Mouse (Mus musculus): ENCODE measurements at regions not wholly inside any gene's neighbourhood (a gene's known extent, or its start where the extent isn't known, plus 50 kb on each side); places are given as distances from the start of the nearest gene placed in this dataset.

GRCm38 (mm10) chr4:81963112-81963511 lies 520.5 kb upstream of the Mpdz start:
- no peaks in the 10 kb centered on the region for H3K27me3 ChIP-seq
- H3K4me3 ChIP-seq, result no peak overlapping the region
- no peaks in the 10 kb centered on the region for H3K9me3 ChIP-seq (replicated peaks)
- H3K36me3 ChIP-seq, result no peaks in the 10 kb centered on the region
- no peak overlapping the region for H3K27ac ChIP-seq
- no peak for ATAC-seq (replicated peaks; ENCODE audit: insufficient number of reproducible peaks, insufficient read depth, low FRiP score, low read depth)
- WGBS, result 69% methylated on average over 10 of the region's 10 CpGs
- no peaks in the 10 kb centered on the region for H3K4me1 ChIP-seq (replicated peaks)
- H3K4me2 ChIP-seq, result no peak overlapping the region
- no peak overlapping the region for H3K9ac ChIP-seq

- no peaks in the 10 kb centered on the region for H3K4me1 ChIP-seq (replicated peaks)
- H3K27ac ChIP-seq, result no peak overlapping the region
- no peaks in the 10 kb centered on the region for H3K36me3 ChIP-seq
- H3K9me3 ChIP-seq (replicated peaks), result no peaks in the 10 kb centered on the region
- H3K4me2 ChIP-seq, result no peak overlapping the region
- H3K4me3 ChIP-seq, result no peak overlapping the region
- H3K9ac ChIP-seq, result no peak overlapping the region
- 67% methylated on average over 5 of the region's 5 CpGs for WGBS
- H3K27me3 ChIP-seq, result no peaks in the 10 kb centered on the region
- no peak for ATAC-seq (replicated peaks; ENCODE audit: insufficient number of reproducible peaks, insufficient read depth, low FRiP score, low read depth)
Observed at GRCm38 (mm10) chr4:81962586-81962985, 520.0 kb upstream of the Mpdz start.

- Histone ChIP-seq H3K9ac (no peak overlapping the region), H3K4me3 (no peak overlapping the region), H3K4me1 (replicated peaks) (peaks cover 7% of the 10 kb centered on the region), H3K27me3 (no peaks in the 10 kb centered on the region), H3K36me3 (no peaks in the 10 kb centered on the region), H3K27ac (no peak overlapping the region), H3K4me2 (no peak overlapping the region), H3K9me3 (replicated peaks) (no peaks in the 10 kb centered on the region)
- ATAC-seq (replicated peaks; ENCODE audit: insufficient number of reproducible peaks, insufficient read depth, low FRiP score, low read depth), result no peak
- WGBS, result 78% methylated on average over 16 of the region's 16 CpGs
Observed at GRCm38 (mm10) chr4:81960552-81961534, 518.2 kb upstream of the Mpdz start.

- Histone ChIP-seq H3K9me3 (replicated peaks) (no peaks in the 10 kb centered on the region), H3K9ac (no peak overlapping the region), H3K4me1 (replicated peaks) (peaks cover 7% of the 10 kb centered on the region), H3K4me2 (no peak overlapping the region), H3K4me3 (no peak overlapping the region), H3K27me3 (no peaks in the 10 kb centered on the region), H3K36me3 (no peaks in the 10 kb centered on the region), H3K27ac (peak overlapping the region; percentile 47; the same call in 1 of the 2 replicates)
- WGBS, result 38% methylated on average over 6 of the region's 6 CpGs
- ATAC-seq (replicated peaks; ENCODE audit: insufficient number of reproducible peaks, insufficient read depth, low FRiP score, low read depth), result no peak
Observed at GRCm38 (mm10) chr4:81956926-81957694, 514.5 kb upstream of the Mpdz start.

- no peak overlapping the region for H3K9ac ChIP-seq
- H3K36me3 ChIP-seq, result no peaks in the 10 kb centered on the region
- ATAC-seq (replicated peaks; ENCODE audit: insufficient number of reproducible peaks, insufficient read depth, low FRiP score, low read depth), result no peak
- H3K4me1 ChIP-seq (replicated peaks), result peaks cover 7% of the 10 kb centered on the region
- WGBS, result 55% methylated on average over 4 of the region's 4 CpGs
- H3K9me3 ChIP-seq (replicated peaks), result no peaks in the 10 kb centered on the region
- H3K27ac ChIP-seq, result no peak overlapping the region
- H3K4me2 ChIP-seq, result no peak overlapping the region
- H3K4me3 ChIP-seq, result no peak overlapping the region
- H3K27me3 ChIP-seq, result no peaks in the 10 kb centered on the region
Observed at GRCm38 (mm10) chr4:81953023-81953422, 510.4 kb upstream of the Mpdz start.

GRCm38 (mm10) chr4:81937384-81937783 lies 494.8 kb upstream of the Mpdz start:
- no peaks in the 10 kb centered on the region for H3K36me3 ChIP-seq
- no peak for ATAC-seq (replicated peaks; ENCODE audit: insufficient number of reproducible peaks, insufficient read depth, low FRiP score, low read depth)
- no peak overlapping the region for H3K4me3 ChIP-seq
- 72% methylated on average over 5 of the region's 5 CpGs for WGBS
- H3K9me3 ChIP-seq (replicated peaks), result no peaks in the 10 kb centered on the region
- H3K9ac ChIP-seq, result no peak overlapping the region
- no peak overlapping the region for H3K4me2 ChIP-seq
- no peaks in the 10 kb centered on the region for H3K27me3 ChIP-seq
- H3K27ac ChIP-seq, result no peak overlapping the region
- H3K4me1 ChIP-seq (replicated peaks), result no peaks in the 10 kb centered on the region

- no peak overlapping the region for H3K27ac ChIP-seq
- 43% methylated on average over 1 of the region's 1 CpGs for WGBS
- H3K4me1 ChIP-seq (replicated peaks), result no peaks in the 10 kb centered on the region; the same call in 1 of the 2 replicates
- no peaks in the 10 kb centered on the region for H3K36me3 ChIP-seq
- no peak overlapping the region for H3K9ac ChIP-seq
- ATAC-seq (replicated peaks; ENCODE audit: insufficient number of reproducible peaks, insufficient read depth, low FRiP score, low read depth), result no peak
- no peak overlapping the region for H3K4me3 ChIP-seq
- no peaks in the 10 kb centered on the region for H3K9me3 ChIP-seq (replicated peaks)
- H3K27me3 ChIP-seq, result no peaks in the 10 kb centered on the region
- no peak overlapping the region for H3K4me2 ChIP-seq
Observed at GRCm38 (mm10) chr4:81930956-81931355, 488.3 kb upstream of the Mpdz start.

- H3K27me3 ChIP-seq, result no peaks in the 10 kb centered on the region
- no peaks in the 10 kb centered on the region for H3K9me3 ChIP-seq (replicated peaks)
- no peak overlapping the region for H3K4me2 ChIP-seq
- no peak overlapping the region for H3K4me3 ChIP-seq
- no peak overlapping the region for H3K9ac ChIP-seq
- WGBS, result 52% methylated on average over 9 of the region's 9 CpGs
- ATAC-seq (replicated peaks; ENCODE audit: insufficient number of reproducible peaks, insufficient read depth, low FRiP score, low read depth), result no peak
- no peak overlapping the region for H3K27ac ChIP-seq
- H3K36me3 ChIP-seq, result no peaks in the 10 kb centered on the region
- H3K4me1 ChIP-seq (replicated peaks), result no peaks in the 10 kb centered on the region; the same call in 1 of the 2 replicates
Observed at GRCm38 (mm10) chr4:81928581-81929244, 486.1 kb upstream of the Mpdz start.

- no peaks in the 10 kb centered on the region for H3K27me3 ChIP-seq
- no peak overlapping the region for H3K9ac ChIP-seq
- H3K36me3 ChIP-seq, result no peaks in the 10 kb centered on the region
- no peaks in the 10 kb centered on the region for H3K9me3 ChIP-seq (replicated peaks)
- ATAC-seq (replicated peaks; ENCODE audit: insufficient number of reproducible peaks, insufficient read depth, low FRiP score, low read depth), result no peak
- WGBS, result 70% methylated on average over 2 of the region's 2 CpGs
- H3K27ac ChIP-seq, result no peak overlapping the region
- H3K4me2 ChIP-seq, result no peak overlapping the region
- no peaks in the 10 kb centered on the region; the same call in 1 of the 2 replicates for H3K4me1 ChIP-seq (replicated peaks)
- no peak overlapping the region for H3K4me3 ChIP-seq
Observed at GRCm38 (mm10) chr4:81927176-81927714, 484.6 kb upstream of the Mpdz start.

- H3K4me2 ChIP-seq, result no peak overlapping the region
- H3K4me3 ChIP-seq, result no peak overlapping the region
- no peak for ATAC-seq (replicated peaks; ENCODE audit: insufficient number of reproducible peaks, insufficient read depth, low FRiP score, low read depth)
- H3K36me3 ChIP-seq, result no peaks in the 10 kb centered on the region
- H3K9me3 ChIP-seq (replicated peaks), result no peaks in the 10 kb centered on the region
- no peak overlapping the region for H3K9ac ChIP-seq
- WGBS, result 51% methylated on average over 6 of the region's 6 CpGs
- no peak overlapping the region for H3K27ac ChIP-seq
- no peaks in the 10 kb centered on the region; the same call in 1 of the 2 replicates for H3K4me1 ChIP-seq (replicated peaks)
- H3K27me3 ChIP-seq, result no peaks in the 10 kb centered on the region
Observed at GRCm38 (mm10) chr4:81926662-81927141, 484.1 kb upstream of the Mpdz start.

GRCm38 (mm10) chr4:81925611-81926010 lies 483.0 kb upstream of the Mpdz start:
- no peak overlapping the region for H3K9ac ChIP-seq
- H3K9me3 ChIP-seq (replicated peaks), result no peaks in the 10 kb centered on the region
- WGBS, result 33% methylated on average over 2 of the region's 2 CpGs
- no peak overlapping the region for H3K4me3 ChIP-seq
- no peaks in the 10 kb centered on the region; the same call in 1 of the 2 replicates for H3K4me1 ChIP-seq (replicated peaks)
- no peaks in the 10 kb centered on the region for H3K36me3 ChIP-seq
- ATAC-seq (replicated peaks; ENCODE audit: insufficient number of reproducible peaks, insufficient read depth, low FRiP score, low read depth), result no peak
- no peak overlapping the region for H3K27ac ChIP-seq
- H3K27me3 ChIP-seq, result no peaks in the 10 kb centered on the region
- no peak overlapping the region for H3K4me2 ChIP-seq

Data from heart, embryonic 15.5 days (tissue).